Mouse (Mus musculus) CD4-positive, CD25-positive, alpha-beta regulatory T cell, adult 2 months (primary cell): ENCODE measurements at regions not wholly inside any gene's neighbourhood (a gene's known extent, or its start where the extent isn't known, plus 50 kb on each side); places are given as distances from the start of the nearest gene placed in this dataset.

Source experiments
- DNase-seq: peaks from one replicate; pipeline ENCODE4 v3.0.0-alpha.2; 2012; ENCODE audit warnings: low read depth, low spot score

GRCm38 (mm10) chr6:14298167-14298566, 426.8 kb upstream of the 2610001J05Rik start:
- DNase-seq: no peak

DNA sequence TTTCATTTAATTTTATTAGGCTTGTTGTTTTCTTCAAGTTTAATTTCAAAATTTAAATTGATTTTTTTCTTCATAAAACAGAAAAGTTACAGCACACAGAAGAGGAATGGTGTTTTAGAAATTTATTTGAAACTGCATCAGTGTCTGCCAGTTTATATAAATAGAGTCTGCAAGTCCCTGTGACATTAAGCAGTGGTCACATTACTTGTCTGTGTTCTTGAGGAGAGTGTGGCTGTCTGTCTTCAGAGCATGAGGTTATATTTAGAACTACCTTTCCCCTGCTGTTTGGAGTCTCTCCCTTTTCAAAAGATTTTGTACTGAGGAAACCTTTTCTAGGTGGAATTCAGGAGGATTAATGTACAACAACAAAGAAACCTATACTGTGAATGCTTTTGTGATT, 426.1 kb upstream of the 2610001J05Rik start:
- no peak for DNase-seq

DNA sequence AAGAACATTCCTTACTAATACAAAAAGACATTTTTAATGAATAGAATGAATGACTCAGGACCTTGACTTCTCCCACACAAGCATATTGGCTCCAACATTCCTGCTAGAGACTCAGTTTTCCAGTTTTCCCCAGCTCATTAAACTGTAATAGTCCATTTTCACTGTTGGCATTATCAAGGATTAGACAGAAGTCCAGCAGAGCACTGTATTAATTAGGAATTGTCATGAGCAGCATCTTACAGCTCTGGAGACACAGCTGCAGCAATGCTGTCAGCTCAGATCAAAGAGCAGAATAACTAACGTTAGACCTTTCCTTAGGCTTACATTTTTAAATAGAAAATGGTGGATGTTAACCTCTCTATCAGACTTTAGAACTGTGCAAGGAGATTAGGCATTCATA, 419.5 kb upstream of the 2610001J05Rik start:
- no peak for DNase-seq

DNA sequence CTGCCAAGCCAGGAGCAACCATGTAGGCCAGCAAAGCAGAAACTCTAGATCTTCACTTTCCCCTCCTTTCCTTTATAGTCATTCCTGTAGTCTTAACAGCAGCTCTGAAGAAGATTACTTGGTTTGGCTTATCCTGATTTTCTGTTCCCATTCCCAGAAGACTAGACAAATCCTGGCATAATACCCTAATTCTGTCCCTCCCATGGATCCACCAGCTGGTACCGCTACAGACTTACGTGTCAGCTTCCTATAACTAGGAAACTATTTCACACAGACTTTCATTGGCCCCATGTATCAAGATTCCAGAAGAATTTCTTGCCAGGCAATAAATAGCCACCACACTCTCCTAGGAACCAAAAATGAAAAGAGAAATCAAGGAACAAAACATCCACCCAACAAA, 410.2 kb upstream of the 2610001J05Rik start:
- no peak for DNase-seq

DNA sequence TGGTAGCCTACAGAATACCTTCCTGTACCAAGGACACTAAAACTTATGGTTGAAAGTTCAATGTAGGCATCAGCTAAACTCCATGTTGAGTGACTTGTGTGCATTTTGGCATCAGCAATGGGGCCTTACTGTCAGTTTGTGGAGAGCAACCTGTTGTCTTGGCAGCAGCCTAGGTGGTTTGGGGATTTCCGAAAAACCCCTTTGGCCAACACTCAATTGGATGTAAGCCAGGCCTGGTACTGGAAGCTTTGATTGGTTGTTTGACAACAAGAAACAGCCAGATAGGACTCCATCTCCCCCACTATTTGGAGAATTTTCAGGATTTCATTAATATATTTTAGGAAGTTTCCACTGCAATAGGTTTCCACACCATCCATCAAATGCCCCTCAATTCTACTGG, 390.6 kb upstream of the 2610001J05Rik start:
- no peak for DNase-seq

DNA sequence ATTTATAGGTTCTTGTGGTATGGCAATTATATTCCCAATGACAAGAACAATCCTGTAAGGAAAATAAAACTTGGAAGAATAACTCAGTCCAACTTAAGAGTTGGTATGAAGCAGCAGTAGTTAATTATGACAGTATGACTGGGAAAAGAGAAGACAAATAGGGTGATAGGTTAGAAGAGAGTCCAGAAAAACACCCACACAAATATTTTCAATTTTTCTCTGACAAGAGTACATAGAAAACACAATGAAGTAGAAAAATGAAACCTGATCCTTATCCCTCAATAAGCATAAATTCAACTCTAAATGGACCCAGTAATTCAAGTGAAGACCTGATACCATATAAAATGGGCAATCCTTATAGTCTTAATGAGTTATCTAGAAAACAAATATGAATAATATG, 369.0 kb upstream of the 2610001J05Rik start:
- DNase-seq: no peak

DNA sequence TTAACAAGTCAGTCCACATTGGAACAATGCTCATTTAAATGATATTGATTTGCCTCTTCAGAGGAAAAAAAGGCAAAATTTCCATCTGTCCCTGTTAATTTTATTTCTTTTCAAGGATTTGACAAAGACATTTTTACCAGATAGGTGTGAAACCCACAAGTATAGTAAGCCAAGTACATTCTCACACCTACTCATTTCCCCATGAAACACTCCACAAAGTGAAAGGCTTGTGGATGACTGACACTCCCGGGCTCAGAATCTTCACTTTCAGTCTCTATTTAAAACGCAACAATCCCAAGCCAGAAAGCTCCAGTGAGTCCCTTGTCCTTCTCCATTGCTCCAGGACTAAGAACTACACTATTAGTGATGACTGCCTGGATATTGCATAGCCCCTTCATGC, 367.8 kb upstream of the 2610001J05Rik start:
- DNase-seq: no peak

DNA sequence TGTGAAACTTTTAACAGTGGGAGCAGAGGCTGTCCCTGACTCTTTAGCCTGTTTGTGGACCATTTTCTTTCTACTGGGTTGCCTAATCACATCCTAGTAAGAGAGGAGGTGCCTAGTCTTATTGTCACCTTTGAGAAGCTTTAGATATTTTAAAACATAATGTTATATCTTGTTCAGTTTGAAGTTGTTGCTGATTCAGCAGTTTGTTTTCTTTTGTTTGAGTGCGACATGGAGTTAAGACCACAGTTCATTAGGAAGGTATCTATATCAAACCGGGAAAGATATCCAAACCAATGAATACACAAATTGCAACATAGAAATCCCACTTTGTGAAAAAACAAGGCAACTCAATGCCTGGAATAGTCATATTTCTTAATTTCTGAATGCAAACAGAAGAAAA, 359.5 kb upstream of the 2610001J05Rik start:
- DNase-seq: no peak

- DNase-seq: peak; percentile 25
These were observed 336.2 kb upstream of the 2610001J05Rik start for GRCm38 (mm10) chr6:14207509-14207908.

DNA sequence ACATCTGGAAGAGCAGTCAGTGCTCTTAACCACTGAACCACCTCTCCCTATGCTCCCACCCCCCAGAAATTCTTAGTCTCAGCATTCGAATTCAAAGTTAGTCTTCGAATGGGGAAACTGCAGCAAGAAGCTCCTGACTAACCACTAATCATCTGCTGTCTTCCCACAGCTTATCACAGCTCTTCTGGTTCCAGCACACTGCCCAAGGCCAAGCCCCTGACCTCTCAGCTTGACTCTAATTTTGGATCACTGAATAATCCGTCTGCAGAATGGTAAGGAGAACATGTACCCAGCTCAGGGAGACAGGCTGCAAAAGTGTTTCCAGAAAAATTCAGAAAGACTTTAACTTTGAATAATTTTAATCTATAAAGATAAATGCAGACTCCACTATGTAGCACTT, 325.8 kb upstream of the 2610001J05Rik start:
- no peak for DNase-seq

GRCm38 (mm10) chr6:14195351-14195750, 324.0 kb upstream of the 2610001J05Rik start:
- no peak for DNase-seq

DNA sequence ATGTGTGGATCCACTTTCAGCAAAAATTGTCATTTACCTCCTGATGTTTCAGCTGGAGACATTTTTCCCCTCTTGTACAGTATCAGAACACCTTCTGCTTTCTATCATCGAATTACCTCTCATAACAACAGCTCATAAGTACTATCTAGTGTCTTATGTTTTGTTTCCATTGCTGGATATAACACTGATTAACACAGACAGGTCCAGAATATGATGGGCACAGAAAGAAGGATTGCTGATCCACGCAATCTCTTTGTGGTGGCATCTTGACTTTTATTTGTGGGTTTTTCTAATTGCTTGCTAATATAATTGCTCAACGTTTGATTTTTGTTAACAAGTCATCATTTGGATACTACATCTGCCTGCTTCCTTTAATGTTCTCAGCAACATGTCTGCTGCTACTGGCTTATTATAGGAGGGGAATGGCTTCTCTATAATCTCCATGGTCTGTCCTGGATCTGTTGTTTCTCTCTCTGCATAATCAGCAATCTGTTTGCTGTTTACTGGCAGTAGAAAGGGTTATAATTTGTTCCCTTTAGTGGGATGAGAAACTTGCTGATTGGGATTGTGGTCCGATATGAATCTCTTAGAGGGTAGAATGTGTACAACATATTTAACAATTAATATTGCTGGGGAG, 320.2 kb upstream of the 2610001J05Rik start:
- DNase-seq: no peak

- no peak for DNase-seq
These were observed 314.7 kb upstream of the 2610001J05Rik start for GRCm38 (mm10) chr6:14185921-14186420.

- no peak for DNase-seq
These were observed 276.1 kb upstream of the 2610001J05Rik start for GRCm38 (mm10) chr6:14147370-14147769.

GRCm38 (mm10) chr6:14146394-14146793, 275.1 kb upstream of the 2610001J05Rik start:
- DNase-seq: no peak

- DNase-seq: no peak
These were observed 270.9 kb upstream of the 2610001J05Rik start for GRCm38 (mm10) chr6:14142107-14142751.

DNA sequence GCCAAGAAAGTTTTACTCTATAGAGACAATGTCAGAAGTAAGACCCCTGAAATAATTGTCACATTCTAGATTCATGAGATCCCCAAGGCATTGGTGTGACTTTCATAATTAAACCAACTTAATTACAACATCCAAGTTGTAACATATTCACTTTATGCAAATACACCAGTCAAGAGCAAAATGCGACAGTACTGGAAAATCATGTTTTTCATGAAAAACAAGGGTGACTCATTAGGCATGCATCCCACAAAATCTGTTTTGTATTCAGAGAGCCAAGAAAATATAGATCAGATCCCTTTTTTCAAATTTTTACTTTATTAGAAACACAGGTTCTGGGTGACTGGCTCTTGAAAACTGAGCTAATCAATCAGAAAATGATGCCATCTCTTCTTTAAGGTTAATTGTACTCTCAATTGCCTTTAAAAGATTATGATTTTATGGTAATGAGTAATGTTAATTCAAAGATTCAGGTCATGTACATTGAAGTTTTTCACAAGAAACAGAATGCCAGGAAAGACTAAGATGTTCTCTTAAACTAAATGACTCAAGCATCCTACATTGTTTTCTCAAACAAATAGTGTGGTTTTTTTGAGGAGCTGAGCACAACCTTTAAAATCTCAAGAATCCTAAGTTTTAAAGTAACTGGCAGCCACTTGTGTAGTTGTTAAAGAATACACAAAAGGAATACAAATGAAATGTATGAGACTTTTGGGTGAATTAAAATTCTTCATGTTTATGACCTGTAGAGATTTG, 259.2 kb upstream of the 2610001J05Rik start:
- DNase-seq: no peak

- DNase-seq: no peak
These were observed 258.1 kb upstream of the 2610001J05Rik start for GRCm38 (mm10) chr6:14129394-14129793.

- DNase-seq: no peak
These were observed 251.0 kb upstream of the 2610001J05Rik start for GRCm38 (mm10) chr6:14122311-14122710.

DNA sequence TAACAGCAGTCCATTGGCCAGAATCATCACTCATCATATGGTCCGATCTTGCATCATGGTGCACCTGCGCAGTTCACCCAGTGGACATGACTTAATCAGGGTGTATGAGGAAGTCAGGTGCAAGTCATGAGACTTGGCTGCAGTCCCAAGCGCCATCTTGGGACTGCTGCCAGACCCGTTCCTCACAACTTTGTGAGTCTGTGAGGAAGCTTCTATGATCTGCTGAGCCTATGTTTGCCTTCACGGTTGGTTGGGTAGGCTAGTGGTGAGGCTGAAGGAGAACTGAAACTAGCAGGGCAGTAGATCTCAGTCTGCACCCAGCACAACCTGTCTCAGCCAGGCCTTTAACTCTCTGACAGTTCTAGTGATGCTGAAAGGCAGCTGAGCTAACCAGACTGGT, 250.2 kb upstream of the 2610001J05Rik start:
- no peak for DNase-seq

- DNase-seq: no peak
These were observed 223.6 kb upstream of the 2610001J05Rik start for GRCm38 (mm10) chr6:14094907-14095306.

DNA sequence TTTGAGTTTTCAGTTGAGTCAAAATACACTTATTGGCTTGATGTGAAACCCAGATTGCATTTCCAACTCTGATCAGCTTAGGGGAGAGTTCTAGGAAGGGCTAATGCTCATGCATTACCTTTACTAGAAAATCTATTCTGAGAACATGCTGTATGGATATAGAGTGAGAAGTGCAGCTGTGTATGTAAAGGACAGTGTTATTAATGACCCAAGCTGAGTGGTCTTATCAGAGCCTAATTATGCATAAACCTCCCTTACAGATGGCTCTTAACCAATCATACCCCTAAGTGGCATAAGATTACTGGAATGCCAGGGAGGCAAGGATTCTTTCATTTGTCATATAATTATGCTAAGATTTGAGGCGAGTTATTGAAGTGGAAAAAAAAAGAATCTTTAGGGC, 210.6 kb upstream of the 2610001J05Rik start:
- no peak for DNase-seq

- no peak for DNase-seq
These were observed 192.4 kb upstream of the 2610001J05Rik start for GRCm38 (mm10) chr6:14063735-14064134.
